Mouse (Mus musculus): ENCODE measurements around the gene Gm4881.

DNA sequence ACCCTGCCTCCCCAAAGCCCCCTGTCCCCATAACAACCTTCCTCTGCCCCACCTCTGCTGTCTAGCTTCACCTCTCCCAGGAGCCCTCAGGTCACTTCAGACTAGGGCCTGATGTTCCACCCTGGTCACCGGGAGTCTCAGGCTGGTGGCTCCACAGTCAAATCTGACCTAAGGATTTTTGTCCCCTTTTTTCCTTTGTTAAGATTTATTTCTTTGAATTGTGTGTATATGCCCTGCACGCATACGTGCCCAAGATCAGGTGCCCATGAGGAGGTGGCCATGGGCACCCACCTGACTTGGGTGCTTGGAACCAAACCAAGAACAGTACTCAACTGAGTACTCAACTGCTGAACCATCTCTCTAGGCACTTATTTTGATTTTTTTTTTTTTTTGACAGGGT lies 26.0 kb upstream of the Gm4881 start:
- TF ChIP-seq GATA1 (IDR thresholded peaks at IDR 0.05; ENCODE audit: borderline replicate concordance, low read length) = no peak
- TF ChIP-seq FLI1 (IDR thresholded peaks at IDR 0.05; ENCODE audit: low read length) = no peak

Measured in megakaryocyte, embryonic 14.5 days (primary cell).